Mouse (Mus musculus): ENCODE data around the gene Prss36.

Prss36 gene

DNA sequence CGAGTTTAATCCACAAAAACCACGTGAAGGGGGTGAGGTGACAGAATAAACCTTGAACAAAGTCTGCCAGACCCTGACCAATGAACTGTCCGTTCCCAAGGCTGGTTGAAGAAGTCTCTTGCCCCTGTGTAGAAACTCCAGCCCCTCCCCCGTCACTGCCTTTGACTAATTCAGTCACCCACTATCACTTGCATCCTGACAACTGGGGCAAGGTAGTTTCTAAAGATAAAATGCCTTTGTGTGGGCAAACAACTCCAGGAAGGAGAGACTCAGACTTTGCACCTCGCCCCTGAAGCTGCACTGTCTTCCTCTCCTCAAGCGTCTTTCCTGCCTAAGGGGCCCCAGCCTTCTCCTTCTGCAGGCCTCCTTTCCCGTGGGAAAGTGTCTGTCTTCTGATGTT lies 46.5 kb downstream of the Prss36 start:
- CTCF ChIA-PET = no interaction called here
- POLR2A ChIA-PET = interaction anchor here in 2 of 4 experiments (1.0 to 5.5 kb wide), 8 partner anchors 8 to 94 kb away, joined by 3 to 40 read pairs (median 8); partner anchors contain the start of genes Fus (in 1 of the 2), Kat8 (in 1 of the 2) and Prss53 (in 1 of the 2)

- ChIA-PET CTCF (no interaction called here), POLR2A (interaction anchor here in 3 of 4 experiments (0.6 to 5.5 kb wide), 20 partner anchors 8 to 121 kb away, joined by 3 to 40 read pairs (median 4); partner anchors contain the start of genes Kat8 (in 3 of the 3), Zfp646 (in 2 of the 3), Zfp668 (in 2 of the 3) and Fus (in 1 of the 3))
Observed at GRCm38 (mm10) chr7:127898179-127898956, 48.2 kb downstream of the Prss36 start.

- ChIA-PET CTCF (interaction anchor here in 3 of 4 experiments (0.6 to 3.4 kb wide), 3 partner anchors 14 to 24 kb away, joined by 3 to 23 read pairs (median 4); no protein-coding TSS in a partner anchor), POLR2A (interaction anchor here in 3 of 4 experiments (0.6 to 5.5 kb wide), 16 partner anchors 10 to 333 kb away, joined by 3 to 40 read pairs (median 4); partner anchors contain the start of genes Kat8 (in 3 of the 3), Zfp646 (in 2 of the 3), Zfp668 (in 2 of the 3) and Fus (in 1 of the 3))
Observed at GRCm38 (mm10) chr7:127897542-127897941, 49.0 kb downstream of the Prss36 start.

DNA sequence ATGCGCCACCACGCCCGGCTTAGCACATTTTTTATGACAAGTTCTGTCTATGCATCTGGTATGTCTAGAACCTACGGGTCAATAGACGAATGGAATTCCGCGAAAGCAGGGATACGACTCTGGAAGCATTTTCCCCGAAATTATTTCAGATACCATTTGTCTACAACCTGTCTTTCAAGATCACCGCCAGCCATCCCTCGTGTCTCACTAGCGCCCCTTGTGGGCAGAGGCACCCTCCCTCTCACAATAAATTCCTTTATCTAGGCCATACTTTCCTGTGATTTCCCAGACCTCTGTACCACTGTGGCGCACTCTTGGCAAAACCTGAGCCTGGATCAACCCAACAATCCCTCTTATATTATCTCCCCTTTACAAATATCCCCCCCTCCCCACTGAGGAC lies 50.1 kb downstream of the Prss36 start:
- POLR2A ChIA-PET = interaction anchor here (0.6 to 5.5 kb wide), 31 partner anchors 8 to 119 kb away, joined by 3 to 40 read pairs (median 5); partner anchors contain the start of genes Zfp668 (in 3 of the 4), Bckdk (in 2 of the 4), Fus (in 2 of the 4) and Zfp646 (in 2 of the 4)
- CTCF ChIA-PET = interaction anchor here in 3 of 4 experiments (0.6 to 3.4 kb wide), 8 partner anchors 9 to 221 kb away, joined by 3 to 23 read pairs (median 5); partner anchors contain the start of genes Zfp646 (in 1 of the 3) and Zfp668 (in 1 of the 3)

GRCm38 (mm10) chr7:127895891-127896290 lies 50.6 kb downstream of the Prss36 start:
- POLR2A ChIA-PET = interaction anchor here (0.7 to 5.5 kb wide), 61 partner anchors 8 to 566 kb away, joined by 3 to 40 read pairs (median 4); partner anchors contain the start of genes Zfp646 (in 4 of the 4), Kat8 (in 3 of the 4), Zfp668 (in 3 of the 4) and Bckdk (in 2 of the 4)
- CTCF ChIA-PET = interaction anchor here (0.6 to 3.4 kb wide), 20 partner anchors 8 to 715 kb away, joined by 3 to 23 read pairs (median 4); partner anchors contain the start of genes Bckdk (in 2 of the 4), Zfp668 (in 2 of the 4), 9130023H24Rik (in 1 of the 4) and Armc5 (in 1 of the 4)

DNA sequence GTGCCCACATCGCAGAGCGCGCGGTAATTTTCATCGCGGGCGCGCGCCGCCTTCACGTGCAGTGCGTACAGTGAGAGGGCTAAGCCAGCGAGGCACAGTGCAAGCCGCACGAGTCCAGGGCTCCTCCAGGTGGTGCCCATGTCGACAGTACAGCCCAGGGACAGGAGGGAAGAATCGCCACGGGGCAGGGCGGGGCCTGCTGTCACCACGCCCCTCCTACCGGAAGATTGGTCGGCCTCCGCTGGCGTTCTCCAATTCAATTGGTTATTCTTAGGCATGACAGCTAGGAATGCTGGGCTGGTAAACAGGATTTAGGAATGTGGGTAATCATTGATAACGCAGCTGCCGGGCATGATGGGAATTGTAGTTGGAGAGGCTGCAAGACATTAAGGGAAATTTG lies 51.1 kb downstream of the Prss36 start, which contains the start of the genes Gm21974 and Vkorc1:
Gm21974 (minus strand) TSS at position 13 of the 400 bp plus-strand sequence.
Vkorc1 (minus strand) TSS at position 176 of the 400 bp plus-strand sequence.
- POLR2A ChIA-PET = interaction anchor here (0.7 to 5.5 kb wide), 61 partner anchors 8 to 566 kb away, joined by 3 to 40 read pairs (median 4); partner anchors contain the start of genes Zfp646 (in 4 of the 4), Kat8 (in 3 of the 4), Zfp668 (in 3 of the 4) and Bckdk (in 2 of the 4)
- CTCF ChIA-PET = interaction anchor here (0.5 to 3.4 kb wide), 22 partner anchors 8 to 715 kb away, joined by 3 to 23 read pairs (median 5); partner anchors contain the start of genes Bckdk (in 2 of the 4), Zfp668 (in 2 of the 4), 9130023H24Rik (in 1 of the 4) and Armc5 (in 1 of the 4)

GRCm38 (mm10) chr7:127894480-127894879 lies 52.0 kb downstream of the Prss36 start:
- POLR2A ChIA-PET = interaction anchor here in 2 of 4 experiments (1.0 to 5.5 kb wide), 24 partner anchors 7 to 78 kb away, joined by 3 to 40 read pairs (median 10); partner anchors contain the start of genes Bckdk (in 2 of the 2), Kat8 (in 2 of the 2), Zfp646 (in 2 of the 2) and Zfp668 (in 2 of the 2)
- CTCF ChIA-PET = interaction anchor here in 3 of 4 experiments (0.7 to 3.4 kb wide), 8 partner anchors 9 to 237 kb away, joined by 3 to 23 read pairs (median 4); partner anchors contain the start of gene Bckdk (in 1 of the 3)

- ChIA-PET POLR2A (interaction anchor here in 3 of 4 experiments (0.6 to 7.8 kb wide), 24 partner anchors 8 to 1040 kb away, joined by 3 to 72 read pairs (median 4); partner anchors contain the start of genes Kat8 (in 2 of the 3), Zfp646 (in 2 of the 3), Hsd3b7 (in 1 of the 3) and Zfp668 (in 1 of the 3)), CTCF (interaction anchor here in 2 of 4 experiments (0.7 to 1.5 kb wide), 2 partner anchors 9 to 218 kb away, joined by 3 to 5 read pairs; no protein-coding TSS in a partner anchor)
Observed at GRCm38 (mm10) chr7:127890798-127891197, 55.7 kb downstream of the Prss36 start, which contains the start of gene Prss53. Prss53 (minus strand) TSS chr7:127890970.

GRCm38 (mm10) chr7:127888821-127889220 lies 57.7 kb downstream of the Prss36 start:
- ChIA-PET CTCF (interaction anchor here in 1 of 4 experiments (1.1 kb wide), 1 partner anchor 18 kb away, joined by 3 read pairs; no protein-coding TSS in a partner anchor), POLR2A (interaction anchor here (0.5 to 7.8 kb wide), 19 partner anchors 8 to 361 kb away, joined by 3 to 72 read pairs (median 4); partner anchors contain the start of genes Kat8 (in 2 of the 4), Zfp646 (in 2 of the 4), Zfp668 (in 2 of the 4) and Bckdk (in 1 of the 4))

GRCm38 (mm10) chr7:127887781-127888180 lies 58.7 kb downstream of the Prss36 start:
- CTCF ChIA-PET = interaction anchor here in 3 of 4 experiments (0.7 to 2.4 kb wide), 7 partner anchors 8 to 837 kb away, joined by 3 to 8 read pairs (median 4); partner anchors contain the start of genes Gm21974 (in 1 of the 3), Kat8 (in 1 of the 3) and Vkorc1 (in 1 of the 3)
- POLR2A ChIA-PET = interaction anchor here in 3 of 4 experiments (0.6 to 7.8 kb wide), 34 partner anchors 8 to 160 kb away, joined by 3 to 72 read pairs (median 5); partner anchors contain the start of genes Kat8 (in 3 of the 3), Bckdk (in 2 of the 3), Gm21974 (in 2 of the 3) and Vkorc1 (in 2 of the 3)

GRCm38 (mm10) chr7:127887191-127887590 lies 59.3 kb downstream of the Prss36 start:
- POLR2A ChIA-PET = interaction anchor here in 3 of 4 experiments (1.0 to 7.8 kb wide), 30 partner anchors 8 to 159 kb away, joined by 3 to 72 read pairs (median 6); partner anchors contain the start of genes Kat8 (in 3 of the 3), Bckdk (in 2 of the 3), Gm21974 (in 2 of the 3) and Vkorc1 (in 2 of the 3)
- CTCF ChIA-PET = interaction anchor here in 2 of 4 experiments (0.6 to 2.4 kb wide), 6 partner anchors 8 to 213 kb away, joined by 3 to 8 read pairs (median 4); partner anchors contain the start of genes Gm21974 (in 1 of the 2), Kat8 (in 1 of the 2) and Vkorc1 (in 1 of the 2)

- POLR2A ChIA-PET = interaction anchor here in 3 of 4 experiments (0.6 to 7.8 kb wide), 19 partner anchors 9 to 381 kb away, joined by 3 to 72 read pairs (median 6); partner anchors contain the start of genes Gm21974 (in 2 of the 3), Kat8 (in 2 of the 3), Vkorc1 (in 2 of the 3) and Zfp646 (in 2 of the 3)
- CTCF ChIA-PET = interaction anchor here in 1 of 4 experiments (0.8 to 2.4 kb wide), 3 partner anchors 9 to 212 kb away, joined by 4 to 8 read pairs (median 6); partner anchors contain the start of gene Vkorc1
Observed at GRCm38 (mm10) chr7:127886551-127886950, 60.0 kb downstream of the Prss36 start.

- ChIA-PET CTCF (interaction anchor here in 1 of 4 experiments (0.8 to 2.4 kb wide), 2 partner anchors 10 to 33 kb away, joined by 6 to 8 read pairs; partner anchors contain the start of gene Vkorc1), POLR2A (interaction anchor here in 3 of 4 experiments (0.6 to 7.8 kb wide), 17 partner anchors 10 to 630 kb away, joined by 3 to 72 read pairs (median 3); partner anchors contain the start of genes Gm21974 (in 2 of the 3), Kat8 (in 2 of the 3), Vkorc1 (in 2 of the 3) and Zfp646 (in 2 of the 3))
Observed at GRCm38 (mm10) chr7:127885951-127886350, 60.6 kb downstream of the Prss36 start.
